9 mouse cellular contexts compared by ENCODE assay signal in the genomic region with DNA sequence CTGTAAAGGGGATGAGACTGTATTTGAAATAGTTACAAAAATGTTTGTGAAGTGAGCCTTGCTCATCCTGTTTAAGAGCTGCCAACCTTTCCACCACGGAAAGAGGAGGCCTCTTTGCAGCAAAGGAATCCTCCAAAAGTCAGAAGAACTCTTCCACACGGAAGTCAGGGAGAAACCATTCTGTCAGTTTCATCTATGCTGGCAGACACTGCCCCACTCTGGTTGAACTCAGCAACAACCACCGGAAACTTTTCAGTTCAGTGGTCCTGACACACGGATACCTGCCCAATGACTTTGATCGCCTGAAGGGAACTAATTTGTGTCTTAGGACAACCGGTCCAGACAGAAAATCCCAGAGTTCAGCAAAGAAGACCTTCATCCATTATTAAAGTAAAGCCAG.
A peak's percentile ranks its signal among the peaks of the same experiment; 100 is the strongest.
DNase-seq lines count a peak whose midpoint lies in the region; ATAC-seq and TF ChIP-seq lines count a peak whose summit lies in the region.
"Had no signal": no experiment of that assay in that cellular context is flagged by ENCODE, and none has a peak within 500 bp of the region (broad histone marks: within the 10 kb centered on the region; RNA-seq: fewer than 3 reads in every experiment).

No protein-coding gene starts in this region.

- peak; percentile 69 for TF ChIP-seq CTCF in kidney, postnatal 0 days (IDR thresholded peaks at IDR 0.05; ENCODE audit: low read depth)
- TF ChIP-seq CTCF in stomach, postnatal 0 days (IDR thresholded peaks at IDR 0.05; ENCODE audit: low read depth) = peak; percentile 74

- H3K9ac ChIP-seq in heart, embryonic 12.5 days = no peak overlapping the region
- H3K9ac ChIP-seq in kidney, postnatal 0 days (ENCODE audit: low read depth, low read length) = no peak overlapping the region
- no peak overlapping the region for H3K9ac ChIP-seq in stomach, postnatal 0 days (ENCODE audit: low read length)
- H3K9ac ChIP-seq: lung, embryonic 15.5 days had no signal

- H3K4me3 ChIP-seq in heart, embryonic 12.5 days = no peak overlapping the region
- H3K4me3 ChIP-seq in kidney, postnatal 0 days (replicated peaks; ENCODE audit: low read depth, low read length) = no peak overlapping the region
- no peak overlapping the region for H3K4me3 ChIP-seq in stomach, postnatal 0 days (ENCODE audit: low read depth, low read length)
- H3K4me3 ChIP-seq: lung, embryonic 15.5 days had no signal

- no peak overlapping the region for H3K4me2 ChIP-seq in heart, embryonic 12.5 days
- no peak overlapping the region for H3K4me2 ChIP-seq in kidney, postnatal 0 days (ENCODE audit: low read length)
- no peak overlapping the region for H3K4me2 ChIP-seq in stomach, postnatal 0 days (replicated peaks; ENCODE audit: low read depth)
- H3K4me2 ChIP-seq: lung, embryonic 15.5 days had no signal

- peak; percentile 40 for DNase-seq in heart, postnatal 4 days
- peak; percentile 2 for DNase-seq in urinary bladder, postnatal 14 days (ENCODE audit: low spot score)
- no peak for DNase-seq in urinary bladder, postnatal 25 days (ENCODE audit: low spot score)
- DNase-seq in kidney, postnatal 0 days (ENCODE audit: low spot score) = peak; percentile 54
- DNase-seq in stomach, postnatal 0 days (ENCODE audit: low spot score) = no peak
- DNase-seq in spleen, postnatal 14 days (ENCODE audit: low spot score in 2 of 2) = no peak
- DNase-seq in frontal cortex, postnatal 25 days (ENCODE audit: low spot score in 2 of 2) = no peak

- 20% methylated on average over 6 of the region's 6 CpGs for whole genome bisulfite sequencing in heart, embryonic 12.5 days
- WGBS in kidney, postnatal 0 days = 25% methylated on average over 6 of the region's 6 CpGs
- 16% methylated on average over 6 of the region's 6 CpGs for WGBS in stomach, postnatal 0 days

- no peaks in the 10 kb centered on the region for H3K4me1 ChIP-seq in heart, embryonic 12.5 days (replicated peaks)
- no peaks in the 10 kb centered on the region for H3K4me1 ChIP-seq in kidney, postnatal 0 days (replicated peaks; ENCODE audit: insufficient read depth, low read length)
- H3K4me1 ChIP-seq in stomach, postnatal 0 days (replicated peaks; ENCODE audit: control insufficient read depth, insufficient read depth) = no peaks in the 10 kb centered on the region
- H3K4me1 ChIP-seq: lung, embryonic 15.5 days had no signal

- no peak for TF ChIP-seq EP300 in stomach, postnatal 0 days (optimal IDR thresholded peaks at IDR 0.05)

- no peaks in the 10 kb centered on the region for H3K36me3 ChIP-seq in heart, embryonic 12.5 days
- H3K36me3 ChIP-seq in kidney, postnatal 0 days (ENCODE audit: insufficient read depth, low read length) = no peaks in the 10 kb centered on the region
- H3K36me3 ChIP-seq in stomach, postnatal 0 days (ENCODE audit: control insufficient read depth, insufficient read depth, low read length) = no peaks in the 10 kb centered on the region
- H3K36me3 ChIP-seq: lung, embryonic 15.5 days had no signal

- H3K27me3 ChIP-seq in heart, embryonic 12.5 days (replicated peaks) = no peaks in the 10 kb centered on the region
- H3K27me3 ChIP-seq in kidney, postnatal 0 days (ENCODE audit: insufficient read depth, low read length) = no peaks in the 10 kb centered on the region
- H3K27me3 ChIP-seq in stomach, postnatal 0 days (ENCODE audit: control insufficient read depth, insufficient read depth, low read length) = no peaks in the 10 kb centered on the region

- ATAC-seq in heart, embryonic 12.5 days (ENCODE audit: insufficient number of reproducible peaks, low FRiP score) = no peak
- no peak for ATAC-seq in kidney, postnatal 0 days (replicated peaks; ENCODE audit: low FRiP score, low read depth)
- ATAC-seq in stomach, postnatal 0 days (ENCODE audit: low FRiP score, low TSS enrichment) = no peak

- H3K9me3 ChIP-seq in heart, embryonic 12.5 days (replicated peaks) = no peaks in the 10 kb centered on the region
- no peaks in the 10 kb centered on the region for H3K9me3 ChIP-seq in kidney, postnatal 0 days (replicated peaks; ENCODE audit: low read length)
- no peaks in the 10 kb centered on the region for H3K9me3 ChIP-seq in stomach, postnatal 0 days (ENCODE audit: control insufficient read depth, low read length)
- H3K9me3 ChIP-seq: lung, embryonic 15.5 days had no signal

- H3K27ac ChIP-seq in heart, embryonic 12.5 days (ENCODE audit: poor library complexity, severe bottlenecking) = no peak overlapping the region
- H3K27ac ChIP-seq in kidney, postnatal 0 days = no peak overlapping the region
- no peak overlapping the region for H3K27ac ChIP-seq in stomach, postnatal 0 days (replicated peaks)
- H3K27ac ChIP-seq: lung, embryonic 15.5 days had no signal

Comparison
In these comparisons a context has a peak if more than half of its experiments do, and no peak if none do; other contexts are left out.
1. DNase-seq: peak in heart, postnatal 4 days (single experiment), urinary bladder, postnatal 14 days (single experiment) and kidney, postnatal 0 days (single experiment); none in urinary bladder, postnatal 25 days (single experiment), stomach, postnatal 0 days (single experiment), spleen, postnatal 14 days (0 of 2) and frontal cortex, postnatal 25 days (0 of 2).